Mouse (Mus musculus) layer of hippocampus, postnatal 36 days (tissue): ENCODE measurements around the gene Ccdc33. TPM values are rescaled to one million over a fixed set of nuclear protein-coding genes. Genes with fewer than 3 reads are reported as not detected.

Source experiments
- DNase-seq, 2 experiments: peaks; one replicate each; pipeline ENCODE4 v3.0.0; 2022
- total RNA-seq, 2 experiments: library from RNA; stranded (reverse); gene quantifications; 2 replicates each; pipeline ENCODE4 v1.2.3; 2021

Ccdc33 gene
- total RNA-seq, 2 experiments from 2014 or later: 0.30 to 0.73 TPM

GRCm38 (mm10) chr9:58087277-58087998, 31.2 kb downstream of the Ccdc33 start:
- DNase-seq: no peak

GRCm38 (mm10) chr9:58086861-58087260, 31.8 kb downstream of the Ccdc33 start:
- no peak for DNase-seq

- DNase-seq: no peak
Observed at GRCm38 (mm10) chr9:58086203-58086602, 32.4 kb downstream of the Ccdc33 start.

- peak in 1 of 2 experiments; percentile 69 for DNase-seq
Observed at GRCm38 (mm10) chr9:58085074-58085473, 33.5 kb downstream of the Ccdc33 start.

- DNase-seq: no peak
Observed at GRCm38 (mm10) chr9:58084586-58084985, 34.0 kb downstream of the Ccdc33 start.

GRCm38 (mm10) chr9:58074561-58074960, 44.1 kb downstream of the Ccdc33 start:
- no peak for DNase-seq

GRCm38 (mm10) chr9:58067546-58067945, 51.1 kb downstream of the Ccdc33 start:
- DNase-seq: no peak

- peak; percentile 64 to 66 for DNase-seq
Observed at GRCm38 (mm10) chr9:58066731-58067095, 51.9 kb downstream of the Ccdc33 start.

GRCm38 (mm10) chr9:58065977-58066730, 52.5 kb downstream of the Ccdc33 start:
- no peak for DNase-seq

- no peak for DNase-seq
Observed at GRCm38 (mm10) chr9:58065532-58065931, 53.1 kb downstream of the Ccdc33 start.

- DNase-seq: peak in 1 of 2 experiments; percentile 54
Observed at GRCm38 (mm10) chr9:58063531-58063930, 55.1 kb downstream of the Ccdc33 start, which contains the start of gene Stra6. TSS of gene Stra6 (plus strand) at chr9:58063788.

GRCm38 (mm10) chr9:58060677-58061667, 57.7 kb downstream of the Ccdc33 start:
- no peak for DNase-seq

- no peak for DNase-seq
Observed at GRCm38 (mm10) chr9:58059920-58060319, 58.7 kb downstream of the Ccdc33 start.

- no peak for DNase-seq
Observed at GRCm38 (mm10) chr9:58055666-58056065, 63.0 kb downstream of the Ccdc33 start.

- no peak for DNase-seq
Observed at GRCm38 (mm10) chr9:58054032-58054431, 64.6 kb downstream of the Ccdc33 start.

- no peak for DNase-seq
Observed at GRCm38 (mm10) chr9:58053544-58053943, 65.1 kb downstream of the Ccdc33 start.

- DNase-seq: peak in 1 of 2 experiments; percentile 65
Observed at GRCm38 (mm10) chr9:58053102-58053501, 65.5 kb downstream of the Ccdc33 start.

- DNase-seq: no peak
Observed at GRCm38 (mm10) chr9:58051937-58052336, 66.7 kb downstream of the Ccdc33 start.

- no peak for DNase-seq
Observed at GRCm38 (mm10) chr9:58049861-58050260, 68.8 kb downstream of the Ccdc33 start.

- no peak for DNase-seq
Observed at GRCm38 (mm10) chr9:58049186-58049585, 69.4 kb downstream of the Ccdc33 start.

GRCm38 (mm10) chr9:58048621-58049020, 70.0 kb downstream of the Ccdc33 start:
- DNase-seq: no peak

GRCm38 (mm10) chr9:58047061-58047460, 71.6 kb downstream of the Ccdc33 start:
- no peak for DNase-seq

- no peak for DNase-seq
Observed at GRCm38 (mm10) chr9:58045646-58046045, 73.0 kb downstream of the Ccdc33 start.
